Mouse (Mus musculus) ES-E14 (cell line): ENCODE results near the gene Wt1.

ENCODE experiments used
- HCFC1 ChIP-seq: IDR thresholded peaks from 2 replicates; pipeline ENCODE4 v1.6.1; 2012; ENCODE audit warnings: low read length, inconsistent platforms, borderline replicate concordance; ENCODE audit not compliant: insufficient read depth
- MAFK ChIP-seq: IDR thresholded peaks from 2 replicates; pipeline ENCODE4 v1.6.1; 2014; ENCODE audit warnings: mild to moderate bottlenecking, low read depth, low read length, inconsistent platforms; ENCODE audit not compliant: insufficient read depth
- ZC3H11A ChIP-seq: IDR thresholded peaks from 2 replicates; pipeline ENCODE4 v1.6.1; 2012; ENCODE audit warnings: low read depth, mild to moderate bottlenecking, inconsistent platforms, low read length, borderline replicate concordance

GRCm38 (mm10) chr2:105153046-105153445 is 26.7 kb downstream of the Wt1 start:
- TF ChIP-seq HCFC1 (no peak), MAFK (no peak), ZC3H11A (no peak)
